Mouse (Mus musculus) midbrain, embryonic 12.5 days (tissue): ENCODE results near the gene Ttll9. TPM values are rescaled to one million over a fixed set of nuclear protein-coding genes. Genes with fewer than 3 reads are reported as not detected.

ENCODE experiments used
- ATAC-seq: fragments of 200-750 bp; cut with Nextera tagmentation; 2 replicates; pipeline ENCODE4 v1.8.0; 2017; ENCODE audit warnings: low read depth, moderate TSS enrichment, moderate library complexity; ENCODE audit not compliant: low FRiP score
- H3K27ac ChIP-seq: fragments of 300-500 bp; sonication (generic); replicated peaks from 2 replicates; pipeline ENCODE4 v1.5.1; 2016; ENCODE audit warnings: mild to moderate bottlenecking
- H3K27me3 ChIP-seq: fragments of 300-500 bp; sonication (generic); 2 replicates; pipeline ENCODE4 v1.6.1; 2016; ENCODE audit warnings: mild to moderate bottlenecking
- H3K36me3 ChIP-seq: fragments of 300-500 bp; sonication (generic); 2 replicates; pipeline ENCODE4 v1.6.1; 2016
- H3K4me1 ChIP-seq: fragments of 300-500 bp; sonication (generic); 2 replicates; pipeline ENCODE4 v1.6.1; 2016
- H3K4me2 ChIP-seq: fragments of 300-500 bp; sonication (generic); replicated peaks from 2 replicates; pipeline ENCODE4 v1.6.1; 2016; ENCODE audit warnings: mild to moderate bottlenecking, moderate library complexity
- H3K4me3 ChIP-seq: fragments of 300-500 bp; sonication (generic); 2 replicates; pipeline ENCODE4 v1.5.1; 2016; ENCODE audit warnings: mild to moderate bottlenecking
- H3K9ac ChIP-seq: fragments of 300-500 bp; sonication (generic); replicated peaks from 2 replicates; pipeline ENCODE4 v1.6.1; 2016; ENCODE audit warnings: mild to moderate bottlenecking, moderate library complexity
- H3K9me3 ChIP-seq: fragments of 300-500 bp; sonication (generic); 2 replicates; pipeline ENCODE4 v1.6.1; 2016; ENCODE audit warnings: mild to moderate bottlenecking
- WGBS: fragments of 180-500 bp; shearing (Covaris S2); methylation state at CpG from one replicate; pipeline ENCODE4 v1.1.7; 2016; 5-methylcytosine and 5-hydroxymethylcytosine counted together
- polyA plus RNA-seq: library from polyadenylated mRNA; unstranded; fragments of >200 nt; fragmentation: Nextera tagmentation; extraction: Ambion mirVana; gene quantifications from 2 replicates; pipeline ENCODE4 v1.2.1, GENCODE M21; 2016

Gene Ttll9
- 1.4 and 1.7 TPM in 2 replicates for polyA plus RNA-seq

DNA sequence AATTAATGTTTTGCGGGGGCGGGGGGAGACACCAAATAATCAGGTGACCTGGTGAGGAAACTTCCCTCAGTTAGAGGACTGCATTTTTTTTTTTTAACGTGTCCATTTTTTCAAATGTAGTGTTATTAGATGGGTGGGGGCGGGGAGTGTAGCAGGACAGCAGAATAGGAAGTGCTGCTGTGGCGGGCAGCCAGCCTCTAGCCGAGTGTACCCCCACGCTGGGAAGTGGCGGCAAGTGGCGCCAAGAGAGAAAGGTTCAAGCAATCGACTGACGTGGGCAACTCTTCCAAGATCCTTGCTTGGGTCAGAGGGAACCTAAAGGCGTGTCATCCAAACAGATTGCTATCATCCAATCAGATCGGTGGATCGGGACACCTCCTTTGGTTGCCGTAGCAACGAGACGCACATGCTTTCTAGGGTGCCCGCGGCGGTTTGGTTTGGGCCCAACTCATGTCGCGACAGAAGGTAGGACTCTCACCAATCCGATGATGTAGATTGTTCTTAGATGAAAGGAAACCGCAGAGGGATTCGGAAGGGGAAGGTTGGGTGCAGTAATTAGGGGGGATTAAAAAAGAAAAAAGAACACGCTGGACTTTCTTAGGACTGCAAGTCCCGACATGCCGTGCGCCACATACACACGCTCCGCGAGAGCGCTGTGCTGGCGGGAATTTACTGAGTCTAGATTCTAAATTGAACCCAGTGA lies at the start of gene Ttll9:
Gene Ttll9 (plus strand): TSS at position 395 of the 703 bp plus-strand sequence.
- H3K4me3 ChIP-seq = peak within 1 kb of the TSS; percentile 49
- peak within 1 kb of the TSS; percentile 35; the same call in 1 of the 2 replicates for H3K9ac ChIP-seq
- H3K4me2 ChIP-seq = peak within 1 kb of the TSS; percentile 68
- peak; percentile 96 for ATAC-seq
- H3K9me3 ChIP-seq = no peaks in the 10 kb centered on the region
- no peaks in the 10 kb centered on the region for H3K4me1 ChIP-seq
- 0 out of 2 replicates have a peak, but pooled peaks cover 7% of the 10 kb centered on the region for H3K27me3 ChIP-seq
- no peaks in the 10 kb centered on the region for H3K36me3 ChIP-seq
- H3K27ac ChIP-seq = no peak within 1 kb of the TSS
- WGBS = 1% methylated on average over 34 of the region's 34 CpGs

- H3K4me3 ChIP-seq = no peak overlapping the region
- 38% methylated on average over 7 of the region's 7 CpGs for whole genome bisulfite sequencing
- no peaks in the 10 kb centered on the region for H3K9me3 ChIP-seq
- ATAC-seq = no peak
- no peak overlapping the region for H3K4me2 ChIP-seq
- H3K36me3 ChIP-seq = no peaks in the 10 kb centered on the region
- no peak overlapping the region for H3K27ac ChIP-seq
- peaks cover 53% of the 10 kb centered on the region for H3K27me3 ChIP-seq
- peaks cover 10% of the 10 kb centered on the region; the same call in 1 of the 2 replicates for H3K4me1 ChIP-seq
- no peak overlapping the region for H3K9ac ChIP-seq
These were observed 48.8 kb upstream of the Ttll9 start for GRCm38 (mm10) chr2:152913471-152913870.

- Histone ChIP-seq H3K9ac (peak overlapping the region; percentile 37; the same call in 1 of the 2 replicates), H3K27me3 (peaks cover 57% of the 10 kb centered on the region), H3K27ac (no peak overlapping the region), H3K4me3 (peak overlapping the region; percentile 19; the same call in 1 of the 2 replicates), H3K9me3 (no peaks in the 10 kb centered on the region), H3K36me3 (no peaks in the 10 kb centered on the region), H3K4me1 (peaks cover 10% of the 10 kb centered on the region; the same call in 1 of the 2 replicates), H3K4me2 (peak overlapping the region; percentile 42)
- peak; percentile 67; the same call in 1 of the 2 replicates for ATAC-seq
- 5% methylated on average over 18 of the region's 18 CpGs for WGBS
These were observed 47.8 kb upstream of the Ttll9 start for GRCm38 (mm10) chr2:152914310-152915120.

- H3K9me3 ChIP-seq = no peaks in the 10 kb centered on the region
- H3K27ac ChIP-seq = no peak overlapping the region
- ATAC-seq = no peak
- no peaks in the 10 kb centered on the region for H3K36me3 ChIP-seq
- H3K9ac ChIP-seq = no peak overlapping the region
- no peak overlapping the region for H3K4me2 ChIP-seq
- 69% methylated on average over 4 of the region's 4 CpGs for WGBS
- no peak overlapping the region for H3K4me3 ChIP-seq
- peaks cover 54% of the 10 kb centered on the region for H3K27me3 ChIP-seq
- H3K4me1 ChIP-seq = peaks cover 10% of the 10 kb centered on the region; the same call in 1 of the 2 replicates
These were observed 46.8 kb upstream of the Ttll9 start for GRCm38 (mm10) chr2:152915453-152915852.

- ATAC-seq = no peak
- Histone ChIP-seq H3K36me3 (no peaks in the 10 kb centered on the region), H3K27ac (no peak overlapping the region), H3K9ac (no peak overlapping the region), H3K27me3 (peaks cover 48% of the 10 kb centered on the region), H3K9me3 (no peaks in the 10 kb centered on the region), H3K4me1 (peaks cover 10% of the 10 kb centered on the region; the same call in 1 of the 2 replicates), H3K4me2 (no peak overlapping the region), H3K4me3 (no peak overlapping the region)
- WGBS = 60% methylated on average over 5 of the region's 5 CpGs
These were observed 46.2 kb upstream of the Ttll9 start for GRCm38 (mm10) chr2:152916111-152916510.

DNA sequence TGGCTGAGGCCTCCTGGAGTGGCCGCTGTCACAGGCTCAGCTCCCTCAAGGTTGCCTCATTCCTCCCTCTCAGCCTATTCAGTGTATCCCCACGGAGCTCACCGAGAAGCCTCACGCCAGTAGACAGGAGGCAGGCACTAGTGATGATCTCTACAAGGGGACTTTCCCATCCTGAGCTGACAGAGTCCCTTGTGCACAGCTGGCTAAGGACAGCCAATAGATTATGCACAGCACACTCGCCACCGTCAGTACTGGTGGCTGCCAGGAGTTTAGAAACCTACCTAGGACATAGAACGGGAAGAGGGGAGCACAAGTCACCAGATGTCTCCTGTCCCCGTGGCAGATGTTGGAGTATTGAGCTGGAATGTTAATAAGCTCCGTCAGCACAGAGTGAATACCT lies 44.6 kb upstream of the Ttll9 start:
- peaks cover 13% of the 10 kb centered on the region; the same call in 1 of the 2 replicates for H3K4me1 ChIP-seq
- no peak overlapping the region for H3K27ac ChIP-seq
- no peaks in the 10 kb centered on the region for H3K36me3 ChIP-seq
- peaks cover 32% of the 10 kb centered on the region for H3K27me3 ChIP-seq
- no peak overlapping the region for H3K9ac ChIP-seq
- no peak overlapping the region for H3K4me3 ChIP-seq
- H3K4me2 ChIP-seq = no peak overlapping the region
- no peaks in the 10 kb centered on the region for H3K9me3 ChIP-seq
- 57% methylated on average over 9 of the region's 9 CpGs for WGBS
- no peak for ATAC-seq

DNA sequence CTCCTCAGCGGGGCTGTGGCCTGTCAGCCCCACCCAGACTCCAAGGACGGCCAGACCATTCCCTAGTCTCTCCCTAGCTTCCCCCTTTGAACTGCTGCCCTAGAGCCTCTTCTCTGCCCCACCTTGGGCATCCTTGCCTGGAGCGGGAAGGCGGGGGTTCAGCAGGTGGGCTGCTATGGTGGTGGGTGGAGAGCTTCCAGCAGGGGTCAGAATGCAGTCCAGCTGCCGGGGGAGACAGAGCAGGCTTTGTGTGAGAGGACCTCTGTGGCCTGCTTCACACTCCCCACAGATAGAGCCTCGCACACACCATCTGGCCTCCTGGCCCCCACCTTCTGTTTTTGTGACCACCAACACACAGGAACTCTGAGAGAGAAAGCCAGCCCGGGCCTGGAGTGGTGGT lies 39.9 kb upstream of the Ttll9 start:
- Histone ChIP-seq H3K4me2 (no peak overlapping the region), H3K9me3 (no peaks in the 10 kb centered on the region), H3K4me3 (no peak overlapping the region), H3K27me3 (peaks cover 7% of the 10 kb centered on the region; the same call in 1 of the 2 replicates), H3K36me3 (no peaks in the 10 kb centered on the region), H3K4me1 (peaks cover 7% of the 10 kb centered on the region; the same call in 1 of the 2 replicates), H3K9ac (no peak overlapping the region), H3K27ac (no peak overlapping the region)
- ATAC-seq = no peak
- 47% methylated on average over 7 of the region's 7 CpGs for WGBS

- H3K9me3 ChIP-seq = no peaks in the 10 kb centered on the region
- H3K36me3 ChIP-seq = no peaks in the 10 kb centered on the region
- no peak overlapping the region for H3K4me2 ChIP-seq
- H3K4me3 ChIP-seq = no peak overlapping the region
- H3K27me3 ChIP-seq = peaks cover 2% of the 10 kb centered on the region; the same call in 1 of the 2 replicates
- peaks cover 3% of the 10 kb centered on the region; the same call in 1 of the 2 replicates for H3K4me1 ChIP-seq
- WGBS = 81% methylated on average over 3 of the region's 3 CpGs
- no peak for ATAC-seq
- H3K27ac ChIP-seq = no peak overlapping the region
- no peak overlapping the region for H3K9ac ChIP-seq
These were observed 38.7 kb upstream of the Ttll9 start for GRCm38 (mm10) chr2:152923621-152924020.

- Histone ChIP-seq H3K9me3 (no peaks in the 10 kb centered on the region), H3K4me2 (no peak overlapping the region)
These were observed 38.2 kb upstream of the Ttll9 start for GRCm38 (mm10) chr2:152924128-152924527.

DNA sequence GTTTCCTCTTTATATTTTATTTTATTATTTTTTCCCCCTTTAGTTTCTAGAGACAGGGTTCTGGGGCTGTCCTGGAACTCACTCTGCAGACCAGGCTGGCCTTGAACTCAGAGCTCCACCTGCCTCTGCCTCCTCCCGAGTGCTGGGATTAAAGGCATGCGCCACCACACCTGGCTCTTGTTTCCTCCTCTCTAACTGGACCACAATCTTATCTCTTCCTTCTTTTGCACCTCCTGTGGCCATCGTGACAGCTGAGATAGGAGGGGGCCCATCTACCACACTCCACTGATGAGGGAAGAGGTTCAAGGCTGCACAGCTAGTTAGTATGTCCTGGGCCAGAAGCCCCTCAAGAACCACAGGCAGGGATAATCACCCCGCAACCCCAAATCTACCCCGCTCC lies 37.7 kb upstream of the Ttll9 start:
- no peaks in the 10 kb centered on the region for H3K36me3 ChIP-seq
- H3K9me3 ChIP-seq = no peaks in the 10 kb centered on the region
- H3K27me3 ChIP-seq = peaks cover 3% of the 10 kb centered on the region; the same call in 1 of the 2 replicates
- WGBS = 90% methylated on average over 5 of the region's 5 CpGs
- H3K4me2 ChIP-seq = no peak overlapping the region
- peaks cover 3% of the 10 kb centered on the region; the same call in 1 of the 2 replicates for H3K4me1 ChIP-seq
- no peak overlapping the region for H3K4me3 ChIP-seq
- no peak overlapping the region for H3K9ac ChIP-seq
- no peak for ATAC-seq
- H3K27ac ChIP-seq = no peak overlapping the region

More at GRCm38 (mm10) chr2:152924128-152924527, 38.2 kb upstream of the Ttll9 start:
- peaks cover 3% of the 10 kb centered on the region; the same call in 1 of the 2 replicates for H3K27me3 ChIP-seq
- WGBS = 50% methylated on average over 8 of the region's 8 CpGs
- no peak overlapping the region for H3K9ac ChIP-seq
- no peak for ATAC-seq
- H3K36me3 ChIP-seq = no peaks in the 10 kb centered on the region
- no peak overlapping the region for H3K4me3 ChIP-seq
- H3K4me1 ChIP-seq = peaks cover 3% of the 10 kb centered on the region; the same call in 1 of the 2 replicates
- no peak overlapping the region for H3K27ac ChIP-seq

DNA sequence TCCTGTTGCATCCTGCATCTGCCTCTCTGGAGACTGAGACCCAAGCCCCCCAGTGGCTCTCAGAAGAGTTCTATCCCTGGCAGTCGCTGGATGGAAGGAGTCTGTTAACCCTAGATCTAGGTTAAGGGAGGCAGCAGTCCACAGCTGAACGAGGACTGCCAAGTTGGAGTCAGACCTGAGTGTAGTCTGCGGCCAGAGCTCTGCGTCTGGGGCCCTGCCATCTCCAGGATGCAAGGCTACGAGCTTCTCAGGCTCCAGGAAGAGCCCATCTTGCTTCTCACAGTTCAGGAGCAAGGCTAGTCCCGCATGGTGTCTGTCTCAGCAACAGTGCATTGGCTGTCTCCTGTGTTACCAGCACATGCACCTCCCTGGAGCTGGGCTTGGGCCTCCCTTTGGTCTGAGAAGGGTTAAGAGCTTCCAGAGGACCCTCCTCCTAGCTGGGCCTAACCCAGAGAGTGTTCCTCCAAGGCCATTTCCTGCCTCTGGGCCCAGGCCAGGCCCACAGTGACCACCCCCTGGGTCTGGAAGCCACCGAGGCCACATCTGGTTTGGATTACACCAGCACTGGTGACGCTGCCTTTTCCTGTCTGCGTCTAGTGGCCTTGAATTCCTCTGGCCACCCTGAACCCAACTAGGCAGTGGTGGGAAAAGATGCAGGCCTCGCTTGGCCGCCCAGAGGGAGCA lies 37.0 kb upstream of the Ttll9 start:
- no peak overlapping the region for H3K27ac ChIP-seq
- H3K4me1 ChIP-seq = peaks cover 3% of the 10 kb centered on the region; the same call in 1 of the 2 replicates
- no peaks in the 10 kb centered on the region for H3K36me3 ChIP-seq
- 62% methylated on average over 11 of the region's 11 CpGs for WGBS
- no peak overlapping the region for H3K4me3 ChIP-seq
- H3K4me2 ChIP-seq = no peak overlapping the region
- no peak for ATAC-seq
- H3K27me3 ChIP-seq = peaks cover 9% of the 10 kb centered on the region; the same call in 1 of the 2 replicates
- H3K9me3 ChIP-seq = no peaks in the 10 kb centered on the region
- H3K9ac ChIP-seq = no peak overlapping the region
